Mouse (Mus musculus) lung, postnatal 0 days (tissue): ENCODE data around the gene Rdx. TPM values are rescaled to one million over a fixed set of nuclear protein-coding genes. Genes with fewer than 3 reads are reported as not detected.
"Not testable (repeated sequence)": the region's sequence is repeated elsewhere in the genome, so short reads cannot be mapped to it uniquely, and the experiment has no call there.

Source experiments
- ATAC-seq: fragments of 200-750 bp; cut with Nextera tagmentation; 2 replicates; pipeline ENCODE4 v1.8.0; 2017; ENCODE audit warnings: moderate library complexity
- DNase-seq: peaks from one replicate; pipeline ENCODE4 v3.0.0-alpha.2; 2016; ENCODE audit warnings: low spot score
- H3K27ac ChIP-seq: fragments of 300-500 bp; sonication (generic); 2 replicates; pipeline ENCODE4 v1.5.1; 2014; ENCODE audit warnings: antibody characterized with exemption, mild to moderate bottlenecking, low read length, mixed read lengths
- H3K27me3 ChIP-seq: fragments of 300-500 bp; sonication (generic); replicated peaks from 2 replicates; pipeline ENCODE4 v1.6.1; 2014; ENCODE audit warnings: low read length, mixed read lengths; ENCODE audit not compliant: insufficient read depth
- H3K36me3 ChIP-seq: fragments of 300-500 bp; sonication (generic); 2 replicates; pipeline ENCODE4 v1.6.1; 2014; ENCODE audit warnings: low read length, mixed read lengths; ENCODE audit not compliant: insufficient read depth
- H3K4me1 ChIP-seq: fragments of 300-500 bp; sonication (generic); 2 replicates; pipeline ENCODE4 v1.6.1; 2014; ENCODE audit warnings: antibody characterized with exemption, low read depth, low read length, mixed read lengths; ENCODE audit not compliant: insufficient read depth
- H3K4me2 ChIP-seq: fragments of 300-500 bp; sonication (generic); replicated peaks from 2 replicates; pipeline ENCODE4 v1.6.1; 2014; ENCODE audit warnings: low read depth, mild to moderate bottlenecking, low read length, moderate library complexity, mixed read lengths
- H3K4me3 ChIP-seq: fragments of 300-500 bp; sonication (generic); 2 replicates; pipeline ENCODE4 v1.5.1; 2014; ENCODE audit warnings: low read depth, low read length
- H3K9ac ChIP-seq: fragments of 300-500 bp; sonication (generic); replicated peaks from 2 replicates; pipeline ENCODE4 v1.6.1; 2014; ENCODE audit warnings: low read depth, mild to moderate bottlenecking
- H3K9me3 ChIP-seq: fragments of 300-500 bp; sonication (generic); 2 replicates; pipeline ENCODE4 v1.6.1; 2016; ENCODE audit warnings: low read length, mixed read lengths
- CTCF ChIP-seq: IDR thresholded peaks from 2 replicates; pipeline ENCODE4 v1.5.1; 2016; ENCODE audit warnings: antibody characterized with exemption, mild to moderate bottlenecking
- EP300 ChIP-seq: IDR thresholded peaks from 2 replicates; pipeline ENCODE4 v1.6.1; 2016; ENCODE audit warnings: antibody characterized with exemption, mild to moderate bottlenecking, control low read depth
- WGBS: fragments of 180-500 bp; shearing (Covaris S2); extraction: QIAGEN DNeasy Blood & Tissue Kit; methylation state at CpG from one replicate; pipeline ENCODE4 v1.1.7; 2014; 5-methylcytosine and 5-hydroxymethylcytosine counted together
- polyA plus RNA-seq: library from polyadenylated mRNA; unstranded; fragments of >200 nt; fragmentation: Nextera tagmentation; extraction: Ambion mirVana; gene quantifications from 2 replicates; pipeline ENCODE4 v1.2.1, GENCODE M21; 2015

Rdx gene
- polyA plus RNA-seq, 1 experiment from 2014 or later, result 143 TPM

DNA sequence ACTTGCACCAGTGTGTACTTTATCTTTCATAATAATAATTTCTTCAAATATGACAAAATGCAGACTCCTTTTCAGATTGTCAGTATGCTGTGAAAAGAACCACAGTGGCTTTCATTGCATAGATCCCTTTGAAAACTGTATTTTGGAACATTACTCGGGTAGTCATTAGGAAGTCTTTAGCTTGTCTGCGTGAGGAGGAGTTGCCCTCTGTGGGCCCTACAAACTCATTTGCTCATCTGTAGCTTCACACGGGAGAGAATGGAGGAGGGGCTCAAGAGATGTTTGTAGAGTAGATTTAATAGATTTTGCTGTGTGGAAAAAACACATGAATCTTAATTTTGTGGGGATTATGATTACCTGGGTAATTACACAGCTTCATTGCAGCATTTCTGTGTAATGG lies 2.6 kb downstream of the Rdx start:
- Histone ChIP-seq H3K4me1 (peaks cover 11% of the 10 kb centered on the region; the same call in 1 of the 2 replicates), H3K4me3 (peak overlapping the region; percentile 100), H3K27me3 (no peaks in the 10 kb centered on the region), H3K9me3 (no peaks in the 10 kb centered on the region), H3K9ac (peak overlapping the region; percentile 99; the same call in 1 of the 2 replicates), H3K4me2 (peak overlapping the region; percentile 68), H3K27ac (no peak overlapping the region), H3K36me3 (no peaks in the 10 kb centered on the region)
- whole genome bisulfite sequencing, result 0% methylated on average over 3 of the region's 3 CpGs
- ATAC-seq, result no peak
- no peak for DNase-seq
- no peak for TF ChIP-seq CTCF
- TF ChIP-seq EP300, result no peak

- 6% methylated on average over 2 of the region's 2 CpGs for WGBS
- H3K9me3 ChIP-seq, result no peaks in the 10 kb centered on the region
Measured at GRCm38 (mm10) chr9:52050361-52050760, 3.4 kb downstream of the Rdx start.

GRCm38 (mm10) chr9:52052221-52052620 lies 5.2 kb downstream of the Rdx start:
- WGBS, result 93% methylated on average over 1 of the region's 1 CpGs
- Histone ChIP-seq H3K4me2 (no peak overlapping the region), H3K27me3 (no peaks in the 10 kb centered on the region), H3K4me1 (peaks cover 6% of the 10 kb centered on the region; the same call in 1 of the 2 replicates), H3K9ac (no peak overlapping the region), H3K4me3 (no peak overlapping the region), H3K27ac (no peak overlapping the region), H3K9me3 (no peaks in the 10 kb centered on the region), H3K36me3 (no peaks in the 10 kb centered on the region)
- ATAC-seq, result no peak
- no peak for TF ChIP-seq EP300
- no peak for TF ChIP-seq CTCF
- no peak for DNase-seq

More at GRCm38 (mm10) chr9:52050361-52050760, 3.4 kb downstream of the Rdx start:
- ATAC-seq (no peak), DNase-seq (peak; percentile 19)
- no peak overlapping the region for H3K27ac ChIP-seq
- H3K4me2 ChIP-seq, result peak overlapping the region; percentile 68
- H3K36me3 ChIP-seq, result no peaks in the 10 kb centered on the region
- no peaks in the 10 kb centered on the region for H3K27me3 ChIP-seq
- H3K4me3 ChIP-seq, result peak overlapping the region; percentile 100; the same call in 1 of the 2 replicates
- no peak overlapping the region for H3K9ac ChIP-seq
- TF ChIP-seq EP300, result no peak
- no peak for TF ChIP-seq CTCF
- H3K4me1 ChIP-seq, result peaks cover 11% of the 10 kb centered on the region; the same call in 1 of the 2 replicates

- H3K4me3 ChIP-seq, result no peak overlapping the region
- no peaks in the 10 kb centered on the region for H3K9me3 ChIP-seq
- no peak for DNase-seq
- H3K36me3 ChIP-seq, result no peaks in the 10 kb centered on the region
- H3K4me2 ChIP-seq, result no peak overlapping the region
- no peak overlapping the region for H3K9ac ChIP-seq
- no peaks in the 10 kb centered on the region for H3K27me3 ChIP-seq
- TF ChIP-seq EP300 (no peak), CTCF (no peak)
- ATAC-seq, result no peak
- H3K4me1 ChIP-seq, result no peaks in the 10 kb centered on the region
- no peak overlapping the region for H3K27ac ChIP-seq
- WGBS, result 64% methylated on average over 3 of the region's 3 CpGs
Measured at GRCm38 (mm10) chr9:52055313-52055712, 8.3 kb downstream of the Rdx start.

DNA sequence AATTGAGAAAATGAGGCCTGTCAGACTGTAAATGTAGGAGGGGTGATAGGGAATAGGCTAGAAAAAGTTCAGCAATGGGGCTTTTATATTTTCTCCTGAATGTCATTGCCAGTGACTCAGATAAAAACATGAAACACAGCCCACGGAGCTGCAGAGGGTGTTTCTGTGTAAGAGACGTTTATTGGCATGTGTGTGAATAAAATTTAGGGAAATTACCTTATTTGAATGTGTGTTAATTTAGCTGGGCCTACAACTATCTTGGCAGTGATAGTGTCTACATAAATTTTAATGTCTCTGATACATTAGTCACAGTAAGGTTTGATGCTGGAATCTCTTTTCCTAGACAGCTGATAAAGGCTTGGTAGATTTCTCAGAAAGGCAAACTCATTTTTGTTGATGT lies 12.8 kb downstream of the Rdx start:
- ATAC-seq, result no peak
- Histone ChIP-seq H3K4me1 (no peaks in the 10 kb centered on the region), H3K4me2 (no peak overlapping the region), H3K27me3 (no peaks in the 10 kb centered on the region), H3K27ac (no peak overlapping the region), H3K4me3 (no peak overlapping the region), H3K36me3 (peaks cover 10% of the 10 kb centered on the region; the same call in 1 of the 2 replicates), H3K9me3 (no peaks in the 10 kb centered on the region), H3K9ac (no peak overlapping the region)
- no peak for DNase-seq
- WGBS, result 47% methylated on average over 2 of the region's 2 CpGs
- TF ChIP-seq CTCF (no peak), EP300 (no peak)

DNA sequence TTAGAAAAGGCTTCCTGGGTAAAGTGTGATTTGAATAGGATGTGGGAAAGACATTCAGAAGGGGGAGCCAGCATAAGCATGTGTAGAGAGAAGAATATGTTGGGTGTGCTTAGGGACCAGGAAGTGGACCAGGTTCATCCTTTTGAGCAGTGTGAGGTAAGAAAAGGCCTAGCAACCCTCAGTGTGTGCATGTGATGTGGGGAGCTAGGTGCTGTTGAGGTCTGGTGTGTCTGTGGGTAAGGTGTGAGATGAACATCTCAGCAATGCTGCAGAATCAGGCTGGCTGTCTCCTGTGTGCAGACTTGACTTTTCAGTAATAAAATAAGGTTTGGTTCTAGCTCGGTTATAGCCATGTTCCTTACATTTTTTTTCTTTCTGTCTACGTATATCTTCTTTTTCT lies 23.1 kb downstream of the Rdx start:
- no peak overlapping the region for H3K4me3 ChIP-seq
- H3K9me3 ChIP-seq, result no peaks in the 10 kb centered on the region
- ATAC-seq (no peak), DNase-seq (no peak)
- no peak overlapping the region for H3K4me2 ChIP-seq
- no peaks in the 10 kb centered on the region for H3K4me1 ChIP-seq
- no peaks in the 10 kb centered on the region for H3K27me3 ChIP-seq
- H3K36me3 ChIP-seq, result peaks cover 39% of the 10 kb centered on the region
- H3K9ac ChIP-seq, result no peak overlapping the region
- WGBS, result 98% methylated on average over 2 of the region's 2 CpGs
- TF ChIP-seq CTCF (no peak), EP300 (no peak)
- H3K27ac ChIP-seq, result no peak overlapping the region

GRCm38 (mm10) chr9:52071352-52071751 lies 24.4 kb downstream of the Rdx start:
- not testable (repeated sequence) for H3K27me3 ChIP-seq, H3K27ac ChIP-seq

More at GRCm38 (mm10) chr9:52071352-52071751, 24.4 kb downstream of the Rdx start:
- H3K9me3 ChIP-seq, H3K4me1 ChIP-seq, ATAC-seq, DNase-seq, H3K9ac ChIP-seq, H3K4me2 ChIP-seq, H3K4me3 ChIP-seq: not testable (repeated sequence)
- peaks cover 40% of the 10 kb centered on the region for H3K36me3 ChIP-seq
